Mouse (Mus musculus): ENCODE measurements around the gene Msi2. TPM values are rescaled to one million over a fixed set of nuclear protein-coding genes. Genes with fewer than 3 reads are reported as not detected.

Msi2 gene
- total RNA-seq (2023): 10 to 100 TPM; 23.7 to 31.4 TPM

GRCm38 (mm10) chr11:88718050-88718765, at the start of gene Msi2:
TSS of gene Msi2 (minus strand) at chr11:88718513.

GRCm38 (mm10) chr11:88293631-88294393, 424.5 kb downstream of the Msi2 start, which contains the start of gene Ccdc182:
TSS of gene Ccdc182 (plus strand) at chr11:88294058.

Other genes starting within 250 kb of the Msi2 start
- gene Akap1, start 146.1 kb upstream of the Msi2 start, total RNA-seq (2023): 1 to 10 TPM; 3.3 to 4.2 TPM
- 100 to 1,000 TPM; 126 to 127 TPM for gene Scpep1, start 237.0 kb upstream of the Msi2 start, total RNA-seq (2023)
- not detected for gene Elobl, start 248.4 kb upstream of the Msi2 start, total RNA-seq (2023)